Mouse (Mus musculus): ENCODE data around the gene Rara. TPM values are rescaled to one million over a fixed set of nuclear protein-coding genes. Genes with fewer than 3 reads are reported as not detected.
"Not testable (repeated sequence)": the region's sequence is repeated elsewhere in the genome, so short reads cannot be mapped to it uniquely, and the experiment has no call there.

The Rara gene
- polyA plus RNA-seq, 3 experiments from 2014 or later: 7.4 to 8.1 (median 7.6) TPM

GRCm38 (mm10) chr11:98970191-98970925, 42.7 kb downstream of the Rara start:
- no peak for ATAC-seq

- no peak for ATAC-seq
Observed at GRCm38 (mm10) chr11:98971316-98972031, 43.9 kb downstream of the Rara start.

GRCm38 (mm10) chr11:98972215-98972614, 44.6 kb downstream of the Rara start:
- peak; percentile 70 for ATAC-seq

- no peak for ATAC-seq
Observed at GRCm38 (mm10) chr11:98972801-98973360, 45.3 kb downstream of the Rara start.

GRCm38 (mm10) chr11:98973584-98973983, 46.0 kb downstream of the Rara start:
- ATAC-seq: no peak

GRCm38 (mm10) chr11:98974213-98974612, 46.6 kb downstream of the Rara start:
- ATAC-seq: no peak

- ATAC-seq: no peak
Observed at GRCm38 (mm10) chr11:98974871-98975719, 47.5 kb downstream of the Rara start.

- ATAC-seq: no peak
Observed at GRCm38 (mm10) chr11:98978526-98979148, 51.0 kb downstream of the Rara start.

GRCm38 (mm10) chr11:98979356-98979755, 51.7 kb downstream of the Rara start:
- ATAC-seq: no peak

GRCm38 (mm10) chr11:98981289-98981996, 53.8 kb downstream of the Rara start:
- ATAC-seq: no peak

GRCm38 (mm10) chr11:98981997-98982772, 54.6 kb downstream of the Rara start:
- peak; percentile 69 for ATAC-seq

- no peak for ATAC-seq
Observed at GRCm38 (mm10) chr11:98982773-98983133, 55.1 kb downstream of the Rara start, which contains the start of gene Gjd3. Gene Gjd3 (minus strand): TSS chr11:98983016.

- ATAC-seq: no peak
Observed at GRCm38 (mm10) chr11:98983551-98983950, 55.9 kb downstream of the Rara start.

GRCm38 (mm10) chr11:98985542-98985941, 57.9 kb downstream of the Rara start:
- ATAC-seq: no peak

GRCm38 (mm10) chr11:98988260-98988659, 60.6 kb downstream of the Rara start:
- not testable (repeated sequence) for ATAC-seq

- no peak for ATAC-seq
Observed at GRCm38 (mm10) chr11:98990866-98991265, 63.2 kb downstream of the Rara start.

GRCm38 (mm10) chr11:98995987-98996386, 68.4 kb downstream of the Rara start:
- no peak for ATAC-seq

GRCm38 (mm10) chr11:98997659-98998058, 70.0 kb downstream of the Rara start:
- ATAC-seq: no peak

- ATAC-seq: no peak
Observed at GRCm38 (mm10) chr11:98998776-98999175, 71.2 kb downstream of the Rara start.

GRCm38 (mm10) chr11:98999243-98999642, 71.6 kb downstream of the Rara start:
- no peak for ATAC-seq

- no peak for ATAC-seq
Observed at GRCm38 (mm10) chr11:99006788-99007187, 79.2 kb downstream of the Rara start.

All from inflammation-experienced regulatory T-cells, adult 6 months (primary cell).